Mouse (Mus musculus) ES-E14 (cell line): Measurements from ENCODE around the gene Olfr1500.

Source experiments
- CHD2 ChIP-seq: IDR thresholded peaks from 2 replicates; pipeline ENCODE4 v1.6.1; 2014; ENCODE audit warnings: mild to moderate bottlenecking, low read depth, low read length, inconsistent platforms
- HCFC1 ChIP-seq: IDR thresholded peaks from 2 replicates; pipeline ENCODE4 v1.6.1; 2012; ENCODE audit warnings: low read length, inconsistent platforms, borderline replicate concordance; ENCODE audit not compliant: insufficient read depth
- ZC3H11A ChIP-seq: IDR thresholded peaks from 2 replicates; pipeline ENCODE4 v1.6.1; 2012; ENCODE audit warnings: low read depth, mild to moderate bottlenecking, inconsistent platforms, low read length, borderline replicate concordance
- ZNF384 ChIP-seq: IDR thresholded peaks from 2 replicates; pipeline ENCODE4 v1.6.1; 2012; ENCODE audit warnings: low read depth, low read length, inconsistent platforms

GRCm38 (mm10) chr19:13828447-13828846 lies 1.8 kb downstream of the Olfr1500 start:
- TF ChIP-seq HCFC1 = no peak
- no peak for TF ChIP-seq CHD2
- no peak for TF ChIP-seq ZC3H11A
- TF ChIP-seq ZNF384 = no peak
